Mouse (Mus musculus) lung, embryonic 14.5 days (tissue): ENCODE measurements around the gene Ybx3. TPM values are rescaled to one million over a fixed set of nuclear protein-coding genes. Genes with fewer than 3 reads are reported as not detected.

Experiments
- ATAC-seq: fragments of 200-750 bp; cut with Nextera tagmentation; 2 replicates; pipeline ENCODE4 v1.8.0; 2017; ENCODE audit warnings: mild to moderate bottlenecking, moderate TSS enrichment, moderate library complexity; ENCODE audit not compliant: insufficient read depth
- DNase-seq: peaks from one replicate; pipeline ENCODE4 v3.0.0-alpha.2; 2015
- H3K27ac ChIP-seq: fragments of 300-500 bp; sonication (generic); 2 replicates; pipeline ENCODE4 v1.5.1; 2014; ENCODE audit warnings: low read depth, mild to moderate bottlenecking, moderate library complexity
- H3K27me3 ChIP-seq: fragments of 300-500 bp; sonication (generic); 2 replicates; pipeline ENCODE4 v1.6.1; 2014; ENCODE audit warnings: low read length, control low read depth; ENCODE audit not compliant: insufficient read depth
- H3K36me3 ChIP-seq: fragments of 300-500 bp; sonication (generic); 2 replicates; pipeline ENCODE4 v1.6.1; 2014; ENCODE audit warnings: control low read depth; ENCODE audit not compliant: insufficient read depth
- H3K4me1 ChIP-seq: fragments of 300-500 bp; sonication (generic); 2 replicates; pipeline ENCODE4 v1.6.1; 2014; ENCODE audit warnings: antibody characterized with exemption, control low read depth; ENCODE audit not compliant: insufficient read depth
- H3K4me2 ChIP-seq: fragments of 300-500 bp; sonication (generic); 2 replicates; pipeline ENCODE4 v1.6.1; 2014; ENCODE audit warnings: mild to moderate bottlenecking
- H3K4me3 ChIP-seq: fragments of 300-500 bp; sonication (generic); 2 replicates; pipeline ENCODE4 v1.5.1; 2014; ENCODE audit warnings: low read depth, low read length
- H3K9ac ChIP-seq: fragments of 300-500 bp; sonication (generic); 2 replicates; pipeline ENCODE4 v1.6.1; 2014
- H3K9me3 ChIP-seq: fragments of 300-500 bp; sonication (generic); 2 replicates; pipeline ENCODE4 v1.6.1; 2016; ENCODE audit warnings: low read depth, low read length, control low read depth
- CTCF ChIP-seq: IDR thresholded peaks from 2 replicates; pipeline ENCODE4 v1.5.1; 2016; ENCODE audit warnings: antibody characterized with exemption, low read depth
- WGBS: fragments of 180-500 bp; shearing (Covaris S2); extraction: QIAGEN DNeasy Blood & Tissue Kit; methylation state at CpG from one replicate; pipeline ENCODE4 v1.1.7; 2014; 5-methylcytosine and 5-hydroxymethylcytosine counted together
- polyA plus RNA-seq: library from polyadenylated mRNA; unstranded; fragments of >200 nt; fragmentation: Nextera tagmentation; extraction: Ambion mirVana; gene quantifications from 2 replicates; pipeline ENCODE4 v1.2.1, GENCODE M21; 2014

Ybx3 gene
- polyA plus RNA-seq, 1 experiment from 2014 or later: 65.1 TPM

DNA sequence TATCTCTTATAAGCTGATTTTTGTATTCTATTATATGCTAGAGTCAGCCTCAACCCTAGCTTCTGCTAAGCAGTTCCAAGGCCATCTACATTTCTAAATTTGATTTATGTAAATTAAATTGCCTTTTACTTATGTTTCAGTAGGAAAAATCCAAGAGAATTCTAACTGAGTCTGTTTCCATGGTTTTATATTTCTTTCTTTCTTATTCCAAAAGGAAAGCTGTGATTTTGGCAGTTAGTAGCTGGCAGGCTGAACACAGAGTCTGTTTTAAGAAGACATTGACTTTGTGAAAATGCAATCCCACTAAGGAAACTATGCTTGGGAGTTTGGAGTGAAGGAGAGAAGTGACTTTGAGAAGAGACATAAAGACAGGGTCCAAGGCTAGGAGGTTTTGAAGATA lies 14.3 kb upstream of the Ybx3 start:
- TF ChIP-seq CTCF: no peak
- Histone ChIP-seq H3K9me3 (no peaks in the 10 kb centered on the region), H3K9ac (no peak overlapping the region), H3K36me3 (no peaks in the 10 kb centered on the region), H3K4me3 (no peak overlapping the region), H3K4me2 (no peak overlapping the region), H3K27me3 (no peaks in the 10 kb centered on the region), H3K27ac (no peak overlapping the region), H3K4me1 (no peaks in the 10 kb centered on the region)
- DNase-seq: no peak
- ATAC-seq: no peak

DNA sequence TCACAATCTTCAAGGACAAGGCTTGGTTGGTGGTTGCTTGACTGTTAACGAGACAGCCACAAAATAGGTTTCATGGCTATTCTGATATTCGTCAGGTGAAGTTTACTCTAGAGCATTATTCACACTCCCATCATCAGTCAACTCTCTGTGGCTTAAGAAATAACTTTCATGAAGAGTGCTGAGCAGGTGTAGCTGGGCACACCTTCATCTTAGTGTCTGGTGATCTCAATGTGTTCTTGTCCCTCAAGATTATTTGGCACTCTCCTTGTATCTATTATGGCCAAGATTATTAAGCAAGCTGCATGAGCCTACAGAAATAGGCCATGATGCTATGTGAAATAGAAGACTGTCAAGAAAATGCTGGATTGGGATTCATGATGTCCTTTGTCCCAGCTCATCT lies 13.0 kb upstream of the Ybx3 start:
- Histone ChIP-seq H3K27me3 (no peaks in the 10 kb centered on the region), H3K4me2 (no peak overlapping the region)

DNA sequence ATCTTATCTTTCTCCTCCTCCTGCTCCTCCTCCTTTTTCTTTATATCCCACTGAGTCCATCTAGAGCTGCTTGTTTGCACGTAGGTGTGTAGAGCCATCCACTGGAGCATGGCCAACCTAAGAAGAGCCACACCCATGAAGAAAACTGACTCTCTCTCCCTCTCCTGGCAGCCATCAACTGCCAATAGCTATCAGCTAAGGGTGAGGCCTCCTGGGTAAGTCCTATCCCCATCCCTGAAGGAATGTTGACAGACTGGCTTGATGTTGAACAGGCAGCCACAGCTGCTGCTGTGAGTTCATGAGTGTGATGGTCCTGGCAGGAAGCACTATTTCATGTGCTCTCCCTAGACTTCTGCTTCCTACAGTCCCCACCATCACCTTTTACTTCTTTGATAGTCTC lies 8.4 kb upstream of the Ybx3 start:
- Histone ChIP-seq H3K9ac (no peak overlapping the region), H3K4me2 (no peak overlapping the region), H3K9me3 (no peaks in the 10 kb centered on the region), H3K4me3 (no peak overlapping the region), H3K4me1 (no peaks in the 10 kb centered on the region), H3K27ac (no peak overlapping the region), H3K27me3 (no peaks in the 10 kb centered on the region), H3K36me3 (no peaks in the 10 kb centered on the region)
- no peak for TF ChIP-seq CTCF
- DNase-seq: no peak
- no peak for ATAC-seq
- WGBS: 44% methylated on average over 1 of the region's 1 CpGs

More for the DNA sequence above, 13.0 kb upstream of the Ybx3 start:
- Histone ChIP-seq H3K36me3 (no peaks in the 10 kb centered on the region), H3K27ac (no peak overlapping the region), H3K9ac (no peak overlapping the region), H3K4me3 (no peak overlapping the region), H3K9me3 (no peaks in the 10 kb centered on the region), H3K4me1 (no peaks in the 10 kb centered on the region)
- no peak for TF ChIP-seq CTCF
- no peak for ATAC-seq
- 80% methylated on average over 2 of the region's 2 CpGs for WGBS
- DNase-seq: no peak

- no peaks in the 10 kb centered on the region for H3K9me3 ChIP-seq
- no peak for TF ChIP-seq CTCF
- WGBS: 74% methylated on average over 4 of the region's 4 CpGs
Measured at GRCm38 (mm10) chr6:131393873-131394660, 5.8 kb upstream of the Ybx3 start.

GRCm38 (mm10) chr6:131387221-131388039 lies 846 bp downstream of the Ybx3 start:
- ATAC-seq (peak; percentile 70), DNase-seq (peak; percentile 67)
- H3K27me3 ChIP-seq: no peaks in the 10 kb centered on the region
- peak overlapping the region; percentile 75 for H3K4me3 ChIP-seq
- H3K4me2 ChIP-seq: peak overlapping the region; percentile 82
- no peaks in the 10 kb centered on the region for H3K36me3 ChIP-seq
- H3K9ac ChIP-seq: peak overlapping the region; percentile 96
- WGBS: 0% methylated on average over 43 of the region's 43 CpGs
- no peaks in the 10 kb centered on the region for H3K9me3 ChIP-seq
- TF ChIP-seq CTCF: no peak
- 0 out of 2 replicates have a peak, but pooled peaks cover 4% of the 10 kb centered on the region for H3K4me1 ChIP-seq
- H3K27ac ChIP-seq: peak overlapping the region; percentile 91

More at GRCm38 (mm10) chr6:131393873-131394660, 5.8 kb upstream of the Ybx3 start:
- no peaks in the 10 kb centered on the region for H3K4me1 ChIP-seq
- H3K4me3 ChIP-seq: no peak overlapping the region
- ATAC-seq (no peak), DNase-seq (no peak)
- no peaks in the 10 kb centered on the region for H3K36me3 ChIP-seq
- H3K9ac ChIP-seq: no peak overlapping the region
- no peak overlapping the region for H3K4me2 ChIP-seq
- no peak overlapping the region for H3K27ac ChIP-seq
- no peaks in the 10 kb centered on the region for H3K27me3 ChIP-seq

DNA sequence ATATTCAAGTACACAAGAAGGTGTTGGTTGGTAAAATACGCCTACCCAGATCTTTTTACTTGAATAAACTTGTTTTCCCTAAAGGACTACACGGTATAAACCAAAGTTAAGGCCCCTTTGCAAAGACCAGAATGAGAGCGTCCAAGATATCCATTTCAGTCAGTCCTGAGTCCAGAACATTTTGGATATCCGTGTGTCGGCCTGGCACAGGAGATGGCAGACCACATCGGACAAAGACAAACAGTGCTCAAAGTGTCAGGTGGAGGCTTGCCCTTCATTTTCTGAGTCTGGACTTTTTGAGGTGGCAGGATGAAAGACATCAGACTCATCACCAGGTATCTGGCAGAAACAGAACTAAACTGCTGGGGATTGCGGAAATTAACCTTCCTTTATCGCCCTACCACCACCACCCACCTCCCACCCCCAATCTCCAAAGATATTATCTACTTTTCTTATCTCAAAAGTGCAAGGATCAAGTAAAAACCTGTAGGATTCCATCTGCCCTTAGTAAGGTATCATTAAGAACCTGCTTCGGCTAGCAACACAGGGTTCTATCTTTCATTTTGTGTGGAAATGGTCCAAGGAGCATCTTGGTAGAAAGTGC lies 1.8 kb downstream of the Ybx3 start:
- ATAC-seq (no peak), DNase-seq (no peak)
- peak overlapping the region; percentile 96 for H3K9ac ChIP-seq
- TF ChIP-seq CTCF: no peak
- H3K27ac ChIP-seq: no peak overlapping the region
- peak overlapping the region; percentile 75 for H3K4me3 ChIP-seq
- peaks cover 1% of the 10 kb centered on the region; the same call in 1 of the 2 replicates for H3K36me3 ChIP-seq
- H3K4me1 ChIP-seq: 0 out of 2 replicates have a peak, but pooled peaks cover 4% of the 10 kb centered on the region
- WGBS: 30% methylated on average over 9 of the region's 9 CpGs
- no peaks in the 10 kb centered on the region for H3K9me3 ChIP-seq
- H3K27me3 ChIP-seq: no peaks in the 10 kb centered on the region
- H3K4me2 ChIP-seq: peak overlapping the region; percentile 82

DNA sequence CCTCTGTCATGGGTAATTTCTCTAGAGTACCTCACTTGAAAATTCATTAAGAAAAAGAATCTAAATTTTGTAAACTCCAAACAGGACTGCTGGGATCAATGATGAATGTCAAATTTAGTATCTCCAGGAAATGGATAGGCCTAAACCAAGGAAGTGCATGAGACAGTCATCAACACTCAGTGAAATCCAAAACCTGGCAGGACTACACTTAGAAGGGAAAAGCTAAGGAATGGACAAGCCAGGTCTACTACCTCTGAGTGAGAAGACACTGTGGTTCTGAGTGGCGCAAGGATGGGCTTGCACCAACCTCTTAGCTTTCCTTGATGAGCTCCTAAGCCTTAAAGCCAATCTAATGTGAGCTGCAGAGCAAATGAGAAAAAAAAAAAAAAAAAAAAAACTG lies 2.8 kb downstream of the Ybx3 start:
- H3K27me3 ChIP-seq: no peaks in the 10 kb centered on the region
- no peak overlapping the region for H3K4me3 ChIP-seq
- 0 out of 2 replicates have a peak, but pooled peaks cover 4% of the 10 kb centered on the region for H3K4me1 ChIP-seq
- no peak for TF ChIP-seq CTCF
- peak overlapping the region; percentile 82 for H3K4me2 ChIP-seq
- WGBS: 76% methylated on average over 1 of the region's 1 CpGs
- no peaks in the 10 kb centered on the region for H3K9me3 ChIP-seq
- no peak overlapping the region for H3K9ac ChIP-seq
- ATAC-seq: no peak
- no peak overlapping the region for H3K27ac ChIP-seq
- DNase-seq: no peak
- peaks cover 10% of the 10 kb centered on the region for H3K36me3 ChIP-seq
